Mouse (Mus musculus) bone marrow, adult 2 months (tissue): Measurements from ENCODE around the gene Supt7l.

Experiments used
- CTCF ChIP-seq: fragments of 200-500 bp; IDR thresholded peaks from 2 replicates; pipeline ENCODE4 v1.5.1; 2011; ENCODE audit warnings: low read length, control low read depth; ENCODE audit not compliant: control insufficient read depth, insufficient read depth
- POLR2A ChIP-seq: fragments of 200-500 bp; IDR thresholded peaks from 2 replicates; pipeline ENCODE4 v1.6.1; 2011; ENCODE audit warnings: low read depth, mild to moderate bottlenecking, control low read depth, low read length, borderline replicate concordance; ENCODE audit not compliant: control insufficient read depth

- TF ChIP-seq POLR2A (no peak), CTCF (no peak)
Measured at GRCm38 (mm10) chr5:31562036-31562666, 34.5 kb upstream of the Supt7l start.
